Mouse (Mus musculus) C2C12 (cell line): ENCODE measurements around the gene Stxbp2. TPM values are rescaled to one million over a fixed set of nuclear protein-coding genes. Genes with fewer than 3 reads are reported as not detected.

Experiments
- H3K27me3 ChIP-seq: one replicate; pipeline ENCODE4 v1.6.1; 2011; ENCODE audit not compliant: control insufficient read depth, insufficient read depth, insufficient read length
- H3K36me3 ChIP-seq: one replicate; pipeline ENCODE4 v1.6.1; 2011; ENCODE audit not compliant: control insufficient read depth, insufficient read depth
- H3K4me3 ChIP-seq: one replicate; pipeline ENCODE4 v1.5.1; 2011; ENCODE audit warnings: mild to moderate bottlenecking, control low read depth; ENCODE audit not compliant: poor library complexity, insufficient read depth, severe bottlenecking
- H3K79me2 ChIP-seq: one replicate; pipeline ENCODE4 v1.6.1; 2011; ENCODE audit not compliant: control insufficient read depth, insufficient read depth
- H3K79me3 ChIP-seq: one replicate; pipeline ENCODE4 v1.6.1; 2011; ENCODE audit warnings: low read depth, control low read depth
- H3ac ChIP-seq: one replicate; pipeline ENCODE3; 2011; ENCODE audit warnings: low read depth; ENCODE audit not compliant: control insufficient read depth, insufficient read length
- CEBPB ChIP-seq: IDR thresholded peaks from one replicate; pipeline ENCODE4 v1.6.1; 2011; ENCODE audit warnings: low read depth, mild to moderate bottlenecking, control low read depth, moderate library complexity
- CTCF ChIP-seq: IDR thresholded peaks from one replicate; pipeline ENCODE4 v1.5.1; 2011; ENCODE audit not compliant: control insufficient read depth, insufficient read depth, insufficient read length
- FOSL1 ChIP-seq: IDR thresholded peaks from one replicate; pipeline ENCODE4 v1.8.0; 2011; ENCODE audit warnings: mild to moderate bottlenecking, low read length; ENCODE audit not compliant: poor library complexity, insufficient read depth, severe bottlenecking
- MAX ChIP-seq: IDR thresholded peaks from one replicate; pipeline ENCODE4 v1.6.1; 2011; ENCODE audit warnings: mild to moderate bottlenecking, control low read depth
- MYOD1 ChIP-seq: IDR thresholded peaks from one replicate; pipeline ENCODE4 v1.6.1; 2011; ENCODE audit warnings: low read depth; ENCODE audit not compliant: control insufficient read depth, insufficient read length
- MYOG ChIP-seq: IDR thresholded peaks from one replicate; pipeline ENCODE4 v1.6.1; 2011; ENCODE audit not compliant: control insufficient read depth, insufficient read length; ENCODE audit errors: extremely low read depth
- USF1 ChIP-seq: IDR thresholded peaks from one replicate; pipeline ENCODE4 v1.6.1; 2011; ENCODE audit warnings: low read depth, mild to moderate bottlenecking, control low read depth, moderate library complexity
- polyA plus RNA-seq: library from polyadenylated mRNA; unstranded; fragments of >200 nt; fragmentation: generic; extraction: Trizol; gene quantifications from one replicate; pipeline ENCODE4 v1.2.1, GENCODE M21; 2012; ENCODE audit warnings: missing spikeins

Stxbp2 gene
- polyA plus RNA-seq, 1 experiment, result 8.9 TPM

DNA sequence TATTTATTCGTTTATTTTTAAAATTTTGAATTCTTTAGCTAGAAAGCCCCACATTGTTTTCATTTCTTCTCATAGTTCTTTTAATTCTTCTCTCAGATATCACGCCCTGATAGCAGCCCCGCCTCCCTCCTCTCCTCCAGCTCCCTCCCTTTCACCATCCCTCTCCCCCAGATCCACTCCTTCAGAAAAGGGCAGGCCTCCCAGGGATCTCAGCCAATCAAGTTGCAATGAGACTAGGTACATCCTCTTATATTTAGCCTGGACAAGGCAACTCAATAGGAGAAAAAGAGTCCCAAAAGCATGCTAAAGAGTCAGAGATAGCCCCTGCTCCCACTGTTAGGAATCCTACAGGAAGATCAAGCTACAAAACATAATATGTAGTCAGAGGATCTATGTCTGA lies 43.9 kb downstream of the Stxbp2 start:
- no peak overlapping the region for H3K4me3 ChIP-seq
- H3K36me3 ChIP-seq, result peaks cover 12% of the 10 kb centered on the region
- no peaks in the 10 kb centered on the region for H3K27me3 ChIP-seq
- H3K79me2 ChIP-seq, result peaks cover 34% of the 10 kb centered on the region
- H3ac ChIP-seq, result no peak overlapping the region
- TF ChIP-seq MYOG, result no peak
- peaks cover 26% of the 10 kb centered on the region for H3K79me3 ChIP-seq

DNA sequence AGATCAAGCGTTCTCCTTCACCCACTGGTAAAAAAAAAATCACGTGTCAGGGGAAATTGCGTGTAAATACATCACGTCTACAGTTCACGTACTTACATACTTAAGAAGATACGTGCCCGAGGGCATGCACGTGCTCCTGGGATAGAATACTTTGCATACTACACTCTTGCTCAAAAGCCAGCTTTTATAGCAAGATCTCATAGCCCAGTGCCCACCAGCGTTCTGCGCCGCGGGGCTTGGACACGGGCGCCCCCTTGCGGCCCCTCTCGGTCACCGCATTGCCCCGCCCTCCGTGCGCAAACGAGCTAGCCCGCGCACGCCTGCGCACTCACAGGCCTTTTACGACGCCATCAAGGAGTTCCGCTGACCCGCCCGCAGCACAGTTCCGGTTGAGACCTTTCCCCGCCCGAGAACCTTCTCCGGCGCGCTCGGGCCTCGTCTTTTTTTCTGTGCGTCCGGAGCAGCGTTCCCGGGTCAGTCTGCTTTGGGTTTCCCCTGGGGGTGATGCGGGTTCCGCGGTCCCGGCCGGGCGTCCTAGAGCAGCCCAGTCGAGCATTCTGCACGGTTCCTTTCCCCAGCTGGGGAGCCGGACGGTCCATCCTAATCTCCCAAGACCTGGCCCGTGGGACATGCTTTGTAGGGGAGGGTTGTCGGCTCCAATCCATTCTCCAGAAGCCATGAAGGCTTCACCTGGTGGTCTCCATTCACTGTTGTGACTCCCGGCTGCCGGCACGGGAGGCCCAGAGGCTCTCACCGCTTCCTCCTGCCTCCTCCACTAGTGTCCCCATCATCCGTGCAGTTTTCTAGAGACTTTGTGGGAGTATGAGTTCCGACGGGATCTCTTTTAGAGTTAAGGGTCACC lies 45.6 kb downstream of the Stxbp2 start, which contains the start of gene Trappc5:
Gene Trappc5, plus strand, starts transcription at position 169 of the 862 bp plus-strand sequence.
- H3K79me3 ChIP-seq, result peaks cover 26% of the 10 kb centered on the region
- TF ChIP-seq CEBPB (no peak), MYOG (no peak), MYOD1 (no peak), FOSL1 (no peak), MAX (no peak), USF1 (no peak), CTCF (peak; percentile 97)
- no peaks in the 10 kb centered on the region for H3K27me3 ChIP-seq
- H3K4me3 ChIP-seq, result peak within 1 kb of the TSS; percentile 92
- H3ac ChIP-seq, result peak within 1 kb of the TSS; percentile 96
- peaks cover 28% of the 10 kb centered on the region for H3K36me3 ChIP-seq
- H3K79me2 ChIP-seq, result peaks cover 44% of the 10 kb centered on the region

DNA sequence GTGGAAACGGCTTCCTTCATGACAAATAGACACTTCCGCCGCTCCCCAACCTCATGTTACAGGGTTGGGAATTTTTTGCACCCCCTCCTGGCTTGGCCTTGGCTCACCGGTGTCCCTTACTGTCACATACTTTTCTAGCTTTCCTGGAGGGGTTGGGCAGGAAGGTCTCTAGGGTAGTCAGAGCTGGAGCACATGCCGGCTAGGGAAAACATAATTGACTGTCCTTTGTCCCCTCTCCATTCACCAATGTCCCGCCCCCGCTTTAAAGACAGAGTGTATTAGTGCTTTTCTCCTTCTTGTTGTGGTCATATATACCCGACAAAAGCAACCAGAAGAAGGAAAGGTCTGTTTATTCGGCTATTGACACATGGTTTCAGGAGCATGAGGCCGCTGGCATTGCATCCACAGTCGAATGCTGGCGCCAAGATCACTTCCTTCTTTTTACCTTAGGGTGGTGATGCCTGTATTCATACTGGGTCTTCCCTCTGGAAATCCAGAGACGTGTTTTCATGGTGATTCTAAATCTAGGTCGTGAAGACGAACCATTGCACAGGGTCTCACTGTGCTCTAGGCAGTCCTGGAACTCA lies 46.3 kb downstream of the Stxbp2 start:
- Histone ChIP-seq H3K79me2 (peaks cover 44% of the 10 kb centered on the region), H3K79me3 (peaks cover 26% of the 10 kb centered on the region), H3K27me3 (no peaks in the 10 kb centered on the region), H3K4me3 (peak overlapping the region; percentile 92), H3K36me3 (peaks cover 29% of the 10 kb centered on the region), H3ac (peak overlapping the region; percentile 96)
- no peak for TF ChIP-seq FOSL1
- TF ChIP-seq MYOD1, result no peak
- no peak for TF ChIP-seq CTCF
- no peak for TF ChIP-seq MAX
- no peak for TF ChIP-seq USF1
- no peak for TF ChIP-seq CEBPB

DNA sequence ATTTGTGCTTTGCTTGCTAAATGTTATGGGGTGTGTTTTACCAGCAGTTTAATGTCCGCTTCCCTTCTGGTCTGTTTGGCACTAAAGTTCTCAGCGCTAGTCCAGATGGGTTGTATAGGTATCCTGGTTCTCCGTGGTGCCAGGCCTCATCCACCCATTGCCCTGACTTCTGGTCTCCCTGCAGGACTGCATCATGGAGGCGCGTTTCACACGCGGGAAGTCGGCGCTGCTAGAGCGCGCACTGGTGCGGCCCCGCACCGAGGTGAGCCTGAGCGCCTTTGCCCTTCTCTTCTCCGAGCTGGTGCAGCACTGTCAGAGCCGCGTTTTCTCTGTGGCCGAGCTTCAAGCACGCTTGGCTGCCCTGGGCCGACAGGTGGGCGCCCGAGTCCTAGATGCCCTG lies 48.1 kb downstream of the Stxbp2 start:
- Histone ChIP-seq H3K27me3 (no peaks in the 10 kb centered on the region), H3ac (no peak overlapping the region), H3K79me3 (peaks cover 26% of the 10 kb centered on the region), H3K36me3 (peaks cover 29% of the 10 kb centered on the region), H3K4me3 (no peak overlapping the region), H3K79me2 (peaks cover 44% of the 10 kb centered on the region)
- TF ChIP-seq MAX, result no peak

DNA sequence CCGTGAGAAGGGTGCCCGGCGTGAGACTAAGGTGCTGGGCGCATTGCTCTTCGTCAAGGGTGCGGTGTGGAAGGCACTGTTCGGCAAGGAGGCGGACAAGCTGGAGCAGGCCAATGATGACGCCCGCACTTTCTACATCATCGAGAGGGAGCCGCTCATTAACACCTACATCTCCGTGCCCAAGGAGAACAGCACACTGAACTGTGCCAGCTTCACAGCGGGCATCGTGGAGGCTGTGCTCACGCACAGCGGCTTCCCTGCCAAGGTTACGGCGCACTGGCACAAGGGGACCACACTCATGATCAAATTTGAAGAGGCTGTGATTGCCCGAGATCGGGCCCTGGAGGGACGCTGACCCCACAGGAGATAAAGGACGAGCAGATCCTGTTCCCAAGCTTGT lies 48.5 kb downstream of the Stxbp2 start:
- peaks cover 29% of the 10 kb centered on the region for H3K36me3 ChIP-seq
- no peak overlapping the region for H3K4me3 ChIP-seq
- H3K79me3 ChIP-seq, result peaks cover 26% of the 10 kb centered on the region
- no peak overlapping the region for H3ac ChIP-seq
- H3K79me2 ChIP-seq, result peaks cover 44% of the 10 kb centered on the region
- H3K27me3 ChIP-seq, result no peaks in the 10 kb centered on the region
- TF ChIP-seq CEBPB, result no peak
- no peak for TF ChIP-seq MAX
- TF ChIP-seq FOSL1, result no peak
- TF ChIP-seq CTCF, result no peak

DNA sequence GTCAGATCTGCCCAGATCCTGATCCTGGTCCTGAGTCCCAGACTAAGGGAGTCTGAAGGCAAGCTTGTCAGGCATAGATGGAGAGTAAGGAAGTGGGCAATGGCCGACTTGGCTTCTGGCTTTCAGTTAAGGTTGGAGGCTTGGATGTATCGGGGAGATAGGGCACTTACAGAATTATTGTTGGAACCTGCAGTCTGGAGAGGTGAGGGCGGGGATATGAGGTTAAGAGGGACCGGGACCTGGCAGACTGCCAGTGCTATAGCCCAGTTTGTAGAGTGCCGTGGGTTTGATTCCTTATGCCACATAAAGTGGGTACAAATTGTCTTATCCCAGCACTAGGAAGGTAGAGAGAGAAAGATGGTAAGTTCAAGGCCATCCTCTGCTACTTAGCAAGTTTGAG lies 48.9 kb downstream of the Stxbp2 start:
- Histone ChIP-seq H3K79me3 (peaks cover 26% of the 10 kb centered on the region), H3ac (no peak overlapping the region), H3K36me3 (peaks cover 29% of the 10 kb centered on the region), H3K79me2 (peaks cover 44% of the 10 kb centered on the region), H3K27me3 (no peaks in the 10 kb centered on the region), H3K4me3 (no peak overlapping the region)
- TF ChIP-seq MYOD1 (no peak), FOSL1 (no peak), USF1 (no peak), MYOG (no peak), MAX (no peak), CTCF (no peak), CEBPB (no peak)
